Mouse (Mus musculus): ENCODE results near the gene Gm9945.

Gm9945 gene

DNA sequence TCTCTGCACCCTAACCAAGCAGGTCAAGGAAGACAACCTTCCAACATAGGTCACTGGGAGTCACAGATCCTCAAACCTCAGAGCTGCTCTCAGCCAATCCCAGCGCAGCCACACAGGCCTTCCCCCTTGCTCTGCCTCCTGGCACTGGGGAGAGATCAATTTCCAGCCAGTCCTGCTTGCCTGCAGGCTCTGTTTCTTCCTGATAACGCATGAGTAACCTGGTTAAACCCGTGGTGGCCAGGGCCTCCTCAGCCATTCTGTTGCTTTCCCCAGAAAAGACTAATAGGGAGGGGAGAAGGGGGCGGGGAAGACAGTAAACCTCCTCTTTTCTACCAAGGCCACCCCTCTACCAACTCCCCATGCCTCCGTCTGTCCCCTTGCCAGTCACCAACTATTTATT is 18.2 kb upstream of the Gm9945 start:
- DNase-seq (ENCODE audit: low spot score in 2 of 2), result no peak

DNA sequence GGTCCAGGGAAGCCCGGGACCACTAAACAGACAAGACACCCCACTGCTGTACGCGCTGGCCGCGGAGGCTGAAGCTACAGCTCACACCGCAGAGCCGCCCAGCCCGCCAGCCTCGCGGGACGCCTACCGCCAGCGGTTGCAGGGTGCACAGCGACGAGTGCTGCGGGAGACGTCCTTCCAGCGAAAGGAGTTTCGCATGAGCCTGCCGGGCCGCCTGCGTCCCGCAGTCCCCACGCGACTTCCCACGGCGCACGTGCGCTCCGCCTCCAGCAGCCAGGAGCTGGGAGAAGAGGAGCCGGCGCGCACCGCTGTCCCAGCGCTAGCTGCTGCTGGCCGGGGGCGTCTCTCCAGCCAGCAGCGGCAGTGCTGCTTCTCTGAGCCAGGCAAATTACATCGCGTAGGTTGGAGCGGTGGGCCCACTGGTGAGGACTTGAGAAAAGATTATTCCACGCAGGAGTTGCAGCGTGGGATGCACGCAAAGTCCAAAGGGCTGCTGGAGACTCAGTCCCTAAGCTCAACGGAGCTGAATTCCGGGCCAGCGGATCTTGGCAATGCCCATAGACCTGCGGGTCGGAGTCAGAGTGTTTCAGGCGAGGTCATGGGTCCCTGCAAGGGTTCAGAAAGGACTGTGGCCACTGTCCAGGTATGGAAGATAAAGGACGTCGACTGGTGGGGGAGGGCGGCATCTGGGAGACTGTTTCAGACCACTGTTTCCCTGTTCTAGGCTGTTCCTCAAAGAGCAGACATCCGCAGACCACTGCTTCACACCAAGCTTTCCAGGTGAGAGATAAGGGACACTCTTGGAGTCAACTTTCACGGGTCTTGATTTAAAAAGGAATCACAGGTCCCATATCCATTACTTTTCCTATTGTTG is 16.2 kb upstream of the Gm9945 start:
- DNase-seq (ENCODE audit: low spot score in 2 of 2), result no peak

DNA sequence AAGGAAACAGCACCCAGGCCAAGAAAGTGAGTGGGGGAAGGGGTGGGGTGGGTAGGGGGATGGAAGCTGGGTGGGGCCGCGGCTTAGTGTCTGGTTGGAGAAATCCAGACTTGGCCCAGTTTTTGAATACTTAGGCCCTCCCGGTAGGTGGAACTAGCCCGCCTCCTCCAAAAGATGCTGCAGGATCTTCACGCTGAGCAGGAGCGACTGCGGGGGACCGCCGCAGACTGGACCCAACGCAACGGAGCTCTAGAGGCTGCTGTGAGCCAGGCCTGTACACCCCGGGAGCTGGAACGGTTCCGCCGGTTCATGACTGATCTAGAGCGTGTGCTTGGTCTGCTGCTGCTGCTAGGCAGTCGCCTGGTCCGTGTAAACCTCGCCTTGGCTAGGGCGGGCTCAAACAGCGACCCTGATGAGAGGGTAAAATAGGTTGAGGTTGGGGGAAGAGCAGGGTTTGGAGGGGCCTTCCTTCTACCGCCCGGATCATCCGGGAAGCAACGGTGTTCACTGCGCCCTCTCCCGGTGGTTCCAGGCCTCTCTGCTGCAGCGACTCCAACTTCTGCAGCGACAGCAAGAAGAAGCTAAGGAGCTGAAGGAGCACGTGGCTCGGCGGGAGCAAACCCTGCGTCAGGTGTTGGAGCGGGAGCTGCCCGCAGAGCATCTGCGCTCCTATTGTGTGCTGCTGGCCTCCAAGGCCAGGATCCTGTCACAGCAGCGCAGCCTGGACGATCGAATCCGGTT is 13.6 kb upstream of the Gm9945 start:
- peak; percentile 65 to 86 for DNase-seq (ENCODE audit: low spot score in 2 of 2)

DNA sequence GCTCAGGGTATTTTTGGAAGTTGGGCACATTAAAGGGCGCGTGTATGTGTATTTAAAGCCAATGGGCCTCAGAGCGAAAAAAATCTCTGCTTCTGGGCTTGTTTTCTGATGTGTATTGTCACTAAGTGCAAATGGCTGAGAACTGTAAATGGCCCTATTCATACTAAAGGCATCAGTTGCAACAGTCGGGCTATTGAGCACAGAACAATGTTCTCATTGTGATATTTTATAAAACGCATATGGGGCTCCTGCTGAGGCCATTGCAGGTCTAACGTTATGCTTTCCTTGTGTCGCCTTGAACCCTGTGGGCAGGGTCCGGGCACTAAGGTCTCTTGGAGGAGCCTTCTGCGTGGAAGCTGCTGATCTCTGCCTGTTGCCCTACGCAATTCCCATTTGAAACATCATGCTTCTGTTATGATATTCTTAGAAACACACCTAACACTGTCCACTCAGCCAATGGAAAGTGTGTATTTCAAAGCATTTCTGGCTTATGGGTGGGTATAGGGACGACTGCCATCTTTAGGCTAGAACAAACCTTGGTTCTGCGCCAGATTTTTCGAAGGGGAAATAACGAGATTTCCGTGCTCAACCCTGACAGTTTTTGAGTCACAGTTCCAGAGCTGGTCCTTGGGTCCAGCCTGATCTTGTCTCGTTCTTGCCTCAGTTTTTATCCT is 10.5 kb upstream of the Gm9945 start:
- DNase-seq (ENCODE audit: low spot score in 2 of 2), result no peak

DNA sequence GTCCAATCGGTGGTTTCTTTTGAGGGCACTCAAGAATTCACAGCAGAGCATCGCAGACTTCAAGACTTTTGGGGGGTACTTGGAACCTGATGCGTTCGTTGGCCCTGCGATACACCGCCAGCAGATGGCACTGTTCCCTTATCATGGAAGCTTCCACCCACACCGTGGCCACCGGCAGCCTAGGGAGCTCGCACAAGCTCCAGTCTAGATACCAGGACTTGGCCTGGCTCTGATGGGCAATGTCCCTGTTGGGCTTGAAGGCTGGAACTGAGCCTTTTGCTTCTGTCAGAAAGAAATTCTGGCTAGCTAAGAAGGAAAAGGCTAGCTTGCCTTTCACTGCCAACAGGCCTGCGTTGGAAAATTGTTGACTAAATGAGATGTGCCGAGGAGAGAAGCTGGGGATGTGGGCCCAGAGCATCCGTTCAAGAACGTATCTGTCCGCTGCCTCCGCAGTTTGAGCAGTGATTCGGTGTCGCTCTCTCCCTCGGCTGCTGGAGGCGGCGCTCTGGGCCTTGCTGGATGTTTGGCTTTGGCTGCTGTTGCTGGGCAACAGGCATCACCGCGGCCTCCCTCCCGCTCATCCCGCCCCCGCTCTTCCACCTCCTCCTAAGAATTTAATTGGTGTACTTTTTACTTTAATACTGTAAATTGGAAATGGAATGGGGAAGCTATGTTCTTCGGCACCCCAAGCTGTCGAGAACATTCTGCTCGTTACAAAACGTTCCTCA is 9.8 kb upstream of the Gm9945 start, which contains the start of gene Gm9837:
Gene Gm9837, minus strand, starts transcription at position 512 of the 728 bp plus-strand sequence.
- DNase-seq (ENCODE audit: low spot score in 2 of 2), result peak; percentile 76 to 93

DNA sequence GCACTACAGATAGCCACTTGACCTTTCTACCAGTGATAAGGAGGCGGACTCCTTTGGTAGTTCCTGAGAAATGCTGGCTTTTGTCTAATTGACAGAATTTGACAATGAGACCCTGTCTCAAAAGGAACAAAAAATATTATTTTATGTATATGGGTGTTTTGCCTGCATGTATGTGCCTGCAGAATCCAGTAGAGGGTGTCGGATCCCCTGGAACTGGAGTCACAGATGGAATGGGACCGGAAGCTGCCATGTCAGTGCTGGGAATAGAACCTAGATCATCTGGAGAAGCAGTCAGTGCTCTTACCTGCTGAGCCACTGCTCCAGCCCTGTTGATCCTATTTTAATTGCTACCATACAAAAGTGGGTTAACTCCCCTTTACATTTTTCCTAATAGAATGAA is 7.3 kb upstream of the Gm9945 start:
- DNase-seq (ENCODE audit: low spot score in 2 of 2), result no peak

DNA sequence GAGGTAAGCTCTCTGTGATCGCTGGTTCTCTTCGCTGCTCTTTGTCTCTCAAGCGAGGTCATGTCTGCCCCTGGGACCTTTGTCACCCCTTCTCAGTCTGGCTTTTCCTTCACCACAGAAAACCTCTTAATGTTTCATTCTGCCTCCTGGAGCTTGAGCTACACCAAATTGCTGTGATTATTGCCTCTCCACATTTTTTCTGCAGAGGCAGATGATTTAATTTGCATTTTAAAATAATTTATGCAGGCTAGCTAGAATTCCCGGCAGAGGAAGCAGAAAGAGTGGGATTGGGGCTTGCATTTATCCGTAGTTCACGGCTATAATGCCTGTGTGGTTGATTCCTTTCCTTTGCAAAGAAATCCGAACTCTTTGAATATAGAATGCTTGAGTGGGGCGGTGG is 4.3 kb upstream of the Gm9945 start:
- DNase-seq (ENCODE audit: low spot score in 2 of 2), result no peak

DNA sequence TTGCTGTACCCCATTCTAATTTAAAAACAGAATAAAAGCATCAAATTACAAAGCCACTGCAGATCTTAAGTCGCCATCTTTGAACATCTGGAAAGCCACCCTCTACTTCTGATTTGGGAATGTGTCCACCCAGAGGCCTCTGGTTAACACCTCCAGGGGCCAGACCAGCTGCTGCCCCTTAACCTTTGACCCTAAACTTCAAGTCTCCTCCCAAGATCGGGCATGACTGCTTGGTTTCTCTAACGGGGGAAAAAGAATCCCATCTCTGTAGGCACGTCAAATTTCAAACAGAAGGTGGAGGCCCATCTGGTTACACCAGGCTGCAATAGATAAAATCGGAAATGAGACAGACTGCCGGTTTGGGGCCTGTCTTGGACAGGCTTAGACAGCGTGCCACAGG is 2.1 kb upstream of the Gm9945 start:
- DNase-seq (ENCODE audit: low spot score in 2 of 2), result no peak

DNA sequence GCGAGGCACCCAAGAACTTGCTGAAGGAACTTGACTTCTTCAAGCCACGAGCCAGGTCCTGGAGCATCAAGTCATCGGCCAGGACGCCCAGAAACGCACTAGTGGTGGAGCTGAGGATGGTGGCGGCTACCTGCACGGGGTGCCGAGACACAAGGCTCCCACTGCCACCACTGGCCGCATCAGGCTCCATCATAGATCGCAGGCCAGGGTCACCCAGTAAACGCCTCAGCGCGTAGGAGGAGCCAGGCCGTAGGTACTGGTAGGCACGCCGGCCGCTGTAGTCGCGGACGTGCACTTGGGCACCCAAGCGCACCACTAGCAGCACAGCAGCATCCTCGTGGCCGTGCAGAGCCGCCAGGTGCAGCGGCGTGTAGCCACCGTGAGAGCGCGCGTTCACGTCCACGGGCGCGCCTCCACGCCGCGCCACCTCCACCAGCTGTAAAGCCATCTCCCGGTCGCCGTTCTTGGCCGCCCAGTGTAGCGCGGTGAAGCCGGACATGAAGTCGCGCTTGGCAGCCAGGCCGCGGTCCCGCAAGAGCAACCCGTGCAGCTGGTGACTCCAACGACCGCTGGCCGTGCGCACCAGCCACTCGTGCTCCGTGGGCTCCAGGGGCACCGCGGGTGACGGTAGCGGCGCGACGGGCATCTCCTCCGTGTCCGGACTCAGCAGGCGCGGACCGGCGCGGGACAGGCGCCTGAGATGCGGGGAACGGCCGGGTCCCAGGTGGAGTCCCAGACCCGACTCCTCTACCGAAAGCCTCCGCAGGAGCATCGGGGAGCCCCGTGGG is 1.4 kb upstream of the Gm9945 start:
- DNase-seq (ENCODE audit: low spot score in 2 of 2), result no peak

DNA sequence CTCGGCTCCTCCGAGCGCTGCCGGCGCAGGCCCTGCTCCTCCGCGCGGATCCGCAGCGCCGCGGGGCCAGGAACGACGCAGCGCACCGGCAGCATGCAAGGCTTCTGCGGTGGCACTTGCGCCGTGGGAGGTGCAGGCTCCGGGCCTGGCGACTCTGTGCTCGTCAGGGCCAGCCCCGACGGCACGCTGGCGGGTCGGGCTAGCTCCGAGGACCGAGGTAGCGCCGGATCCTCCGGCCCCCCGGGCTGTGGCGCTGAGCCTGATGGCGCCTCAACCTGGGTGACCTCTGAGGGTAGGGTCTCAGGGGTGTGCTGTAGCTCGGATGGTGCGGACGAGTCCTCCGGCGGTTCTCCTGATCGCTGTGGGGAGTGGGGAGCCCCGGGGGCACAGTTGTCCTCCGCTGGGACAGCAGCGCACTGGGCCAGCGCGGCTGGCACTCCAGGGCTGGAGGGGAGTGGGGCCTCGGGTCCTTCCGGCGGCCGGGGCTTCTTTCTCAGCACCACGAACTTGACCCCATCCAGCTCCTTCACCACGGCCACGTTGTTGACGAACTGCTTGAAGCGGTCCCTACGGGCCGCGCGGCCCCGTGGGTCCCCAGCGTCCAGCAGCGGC is 689 bp upstream of the Gm9945 start:
- DNase-seq (ENCODE audit: low spot score in 2 of 2), result no peak

DNA sequence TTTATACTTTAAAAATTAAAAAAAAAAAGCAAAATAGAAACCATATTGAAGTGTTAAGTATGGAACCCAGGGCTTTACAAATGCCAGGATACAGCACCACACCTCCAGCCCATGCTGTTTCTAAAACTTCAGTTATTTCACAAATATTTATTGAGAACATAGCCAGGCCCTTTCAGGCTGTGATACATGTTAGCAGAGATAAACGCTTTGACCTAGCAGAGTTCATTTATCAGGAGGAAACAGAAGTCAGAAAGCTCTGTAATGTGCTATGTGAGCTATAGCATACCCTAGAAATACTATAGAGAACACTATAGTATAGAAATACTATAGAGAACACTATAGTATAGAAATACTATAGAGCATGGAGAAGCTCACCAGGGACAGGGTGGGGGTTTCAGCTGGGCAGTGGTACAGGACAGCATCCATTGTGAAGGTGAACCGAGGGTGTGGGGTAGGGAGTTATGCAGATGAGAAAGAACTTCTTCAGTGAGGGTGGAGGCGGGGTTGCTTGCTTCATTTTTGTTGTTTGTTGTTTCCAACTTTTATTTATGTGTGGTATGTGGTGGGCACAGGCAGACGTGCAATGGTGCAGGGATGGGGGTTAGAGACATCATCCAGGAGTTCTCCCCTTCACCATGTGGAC is 1.2 kb downstream of the Gm9945 start:
- no peak for DNase-seq (ENCODE audit: low spot score in 2 of 2)

DNA sequence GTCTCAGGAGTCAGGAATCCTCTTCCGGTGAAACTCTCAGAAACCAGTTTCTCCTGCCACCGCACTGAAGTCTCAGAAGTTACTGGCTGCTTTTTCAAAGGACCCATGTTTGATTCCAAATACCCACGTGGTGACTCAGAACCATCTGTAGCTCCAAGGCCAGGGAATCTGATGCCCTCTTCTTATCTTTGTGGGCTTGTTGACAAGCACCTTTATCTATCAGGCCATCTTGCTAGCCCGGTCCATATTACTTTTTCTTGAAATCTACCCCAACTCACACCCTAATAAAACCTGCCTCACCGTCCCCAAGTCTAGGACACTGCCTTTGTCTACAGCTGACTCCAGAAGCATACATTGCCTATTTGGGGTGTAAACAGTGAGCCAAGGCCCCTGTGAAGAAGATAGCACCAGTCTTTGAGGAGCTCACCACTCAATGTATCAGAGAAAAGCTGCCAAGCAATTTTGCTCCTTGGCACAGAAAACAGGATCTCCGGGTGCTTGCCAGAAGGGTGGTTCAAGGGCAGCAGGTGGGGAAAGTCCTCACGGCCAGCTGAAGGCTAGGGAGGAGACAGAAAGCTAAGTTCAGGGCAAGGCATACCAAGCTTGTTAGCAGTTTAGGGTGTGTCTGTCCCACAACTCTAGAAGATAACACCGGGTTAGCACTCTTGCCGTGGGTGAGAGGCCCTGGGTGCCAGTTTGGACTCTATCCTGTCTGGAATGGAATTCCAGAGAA is 3.4 kb downstream of the Gm9945 start:
- DNase-seq (ENCODE audit: low spot score in 2 of 2), result peak in 1 of 2 experiments; percentile 30

DNA sequence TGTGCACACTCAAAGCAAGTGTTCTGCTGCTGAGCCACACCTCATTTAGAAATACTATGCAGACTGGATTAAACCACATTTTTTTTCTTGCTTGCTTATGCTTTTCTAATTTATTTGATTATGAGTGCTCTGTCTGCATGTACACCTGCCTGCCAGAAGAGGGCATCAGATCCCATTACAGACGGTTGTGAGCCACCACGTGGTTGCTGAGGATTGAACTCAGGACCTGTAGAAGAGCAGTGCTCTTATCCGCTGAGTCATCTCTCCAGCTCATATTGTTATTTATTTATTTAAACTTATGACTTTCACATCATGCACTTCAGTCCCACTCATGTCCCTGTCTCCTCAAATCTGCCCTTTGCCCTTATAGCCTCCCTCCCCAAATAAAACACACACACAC is 5.8 kb downstream of the Gm9945 start:
- DNase-seq (ENCODE audit: low spot score in 2 of 2), result no peak

DNA sequence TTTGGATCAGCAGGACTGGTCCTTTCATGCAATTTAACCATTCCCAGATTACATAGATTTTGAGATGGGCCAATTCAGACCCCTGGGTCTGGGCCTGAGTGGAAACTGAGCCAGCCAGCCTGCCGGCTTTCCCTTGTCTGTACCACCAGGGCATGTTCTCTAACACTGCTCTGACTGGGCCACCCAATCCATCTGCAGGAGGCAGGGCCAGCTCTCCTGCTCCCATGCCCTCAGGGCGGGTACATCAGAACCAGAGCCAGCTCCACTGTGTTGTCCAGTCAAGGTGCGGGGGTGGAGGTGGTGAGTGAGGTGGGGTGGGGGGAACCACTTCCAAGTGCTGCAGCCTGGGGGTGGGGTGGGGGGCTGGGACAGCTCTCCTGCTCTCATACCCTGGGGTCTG is 6.4 kb downstream of the Gm9945 start:
- DNase-seq (ENCODE audit: low spot score in 2 of 2), result no peak

DNA sequence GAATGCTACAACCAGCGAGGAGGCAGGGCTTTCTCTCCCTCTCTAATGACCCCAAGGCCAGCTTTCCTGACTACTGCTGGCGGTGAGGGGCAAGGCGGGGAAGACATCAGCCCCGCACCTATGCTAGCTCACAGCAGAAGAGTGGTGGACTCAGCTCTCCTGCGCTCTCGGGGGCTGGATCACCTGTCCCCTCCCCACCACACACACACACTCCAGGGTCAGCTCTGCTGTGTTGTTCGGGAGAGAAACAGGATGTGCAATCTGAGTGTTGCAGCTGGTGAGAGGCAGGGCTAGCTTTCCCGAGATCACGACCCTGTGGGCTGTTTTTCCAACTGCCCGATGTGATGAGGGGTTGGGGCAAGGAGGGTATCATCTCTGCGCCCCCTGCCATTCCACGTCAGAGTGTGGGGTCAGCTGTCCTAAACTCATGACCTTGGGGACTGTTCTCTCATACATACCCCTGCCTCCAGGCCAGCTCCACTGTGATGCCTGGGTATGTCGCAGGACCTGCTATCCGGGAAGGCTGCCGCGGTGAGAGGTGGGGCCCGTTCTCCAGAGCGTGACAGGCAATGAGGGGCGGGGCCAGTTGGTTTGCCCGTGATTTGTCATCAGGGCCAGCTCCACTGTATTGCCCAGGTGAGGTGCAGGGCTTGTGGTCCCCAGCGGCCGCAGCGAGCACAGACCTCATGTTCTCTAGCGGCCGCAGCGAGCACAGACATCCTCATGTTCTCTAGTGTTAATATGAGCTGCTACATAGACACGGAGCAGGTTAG is 7.0 kb downstream of the Gm9945 start:
- peak in 1 of 2 experiments; percentile 46 for DNase-seq (ENCODE audit: low spot score in 2 of 2)

DNA sequence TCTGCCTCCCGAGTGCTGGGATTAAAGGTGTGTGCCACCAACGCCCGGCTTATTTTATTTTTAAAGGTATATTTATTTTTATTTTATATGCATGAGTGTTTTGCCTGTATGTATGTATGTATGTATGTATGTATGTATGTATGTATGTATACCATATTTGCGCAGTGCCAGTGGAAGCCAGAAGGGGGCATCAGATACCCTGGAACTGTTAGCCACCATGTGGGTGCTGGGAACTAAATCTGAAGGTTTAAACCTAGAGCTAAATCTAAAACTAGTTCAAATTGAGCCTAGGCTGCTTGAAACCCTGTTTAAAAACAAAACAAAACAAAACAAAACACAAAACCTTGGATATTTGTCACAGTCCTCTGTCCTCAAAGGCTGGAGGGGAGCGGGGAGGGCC is 9.0 kb downstream of the Gm9945 start:
- DNase-seq (ENCODE audit: low spot score in 2 of 2), result no peak

DNA sequence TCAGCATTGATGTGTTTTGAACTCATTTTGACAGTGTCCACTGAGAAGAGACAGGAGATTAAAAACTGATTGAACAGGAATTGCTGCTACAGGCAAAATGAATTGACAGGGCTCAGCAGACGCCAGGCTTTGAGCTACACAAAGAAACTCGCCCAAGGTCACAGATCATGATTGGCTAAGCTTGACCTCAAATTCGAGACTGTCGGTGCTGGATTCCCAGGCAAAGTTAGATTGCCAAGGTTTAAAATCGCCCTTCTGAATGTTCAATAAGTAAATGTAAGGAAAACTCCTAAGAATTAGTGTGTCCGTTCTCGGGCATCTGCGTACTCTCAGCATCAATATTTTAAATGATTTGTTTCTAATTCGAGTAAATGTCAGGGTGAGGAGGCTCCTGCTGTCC is 9.5 kb downstream of the Gm9945 start:
- no peak for DNase-seq (ENCODE audit: low spot score in 2 of 2)

DNA sequence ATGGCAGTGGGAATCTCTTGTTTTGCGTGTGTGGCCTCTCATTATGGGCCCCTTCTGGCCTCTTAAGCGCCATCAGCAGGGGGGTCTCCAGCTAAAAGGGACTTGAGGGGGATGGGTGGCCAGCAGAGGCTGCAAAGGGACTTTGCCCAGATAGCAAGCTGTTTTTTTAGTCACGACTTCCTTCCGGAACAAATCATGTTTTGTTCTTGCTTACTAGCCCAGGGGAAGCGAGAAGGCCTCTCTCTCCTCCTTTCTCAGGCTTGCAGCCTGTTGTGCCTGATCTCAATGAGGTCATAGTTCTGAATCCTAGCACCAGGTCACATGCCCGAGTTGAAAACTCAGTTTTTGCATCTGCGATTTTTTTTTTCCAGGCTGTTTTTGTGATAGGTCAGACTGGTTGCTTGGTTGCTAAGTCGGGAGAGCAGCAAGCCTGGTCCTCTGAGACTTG is 12.0 kb downstream of the Gm9945 start:
- DNase-seq (ENCODE audit: low spot score in 2 of 2), result no peak

Data from urinary bladder, postnatal 4 days (tissue).